Mouse (Mus musculus) left cerebral cortex, postnatal 10 days (tissue): Measurements from ENCODE around the gene Phc1. TPM values are rescaled to one million over a fixed set of nuclear protein-coding genes. Genes with fewer than 3 reads are reported as not detected.
A peak's percentile ranks its signal among the peaks of the same experiment; 100 is the strongest.

Experiments used
- DNase-seq, 2 experiments: peaks; one replicate each; pipeline ENCODE4 v3.0.0; 2021 to 2022; ENCODE audit warnings: low spot score in 2 of 2, mixed read lengths in 1 of 2; ENCODE audit errors: extremely low spot score in 1 of 2
- intact Hi-C: fragments of 180-260 bp; cut with DNase I; formaldehyde crosslinking; loops from one replicate; pipeline ENCODE4 v1.15.1; 2025
- total RNA-seq, 2 experiments: library from RNA; stranded (reverse); gene quantifications; 2 replicates each; pipeline ENCODE4 v1.2.3; 2021

Gene Phc1
- total RNA-seq, 2 experiments from 2014 or later, result 69.0 to 76.4 TPM

DNA sequence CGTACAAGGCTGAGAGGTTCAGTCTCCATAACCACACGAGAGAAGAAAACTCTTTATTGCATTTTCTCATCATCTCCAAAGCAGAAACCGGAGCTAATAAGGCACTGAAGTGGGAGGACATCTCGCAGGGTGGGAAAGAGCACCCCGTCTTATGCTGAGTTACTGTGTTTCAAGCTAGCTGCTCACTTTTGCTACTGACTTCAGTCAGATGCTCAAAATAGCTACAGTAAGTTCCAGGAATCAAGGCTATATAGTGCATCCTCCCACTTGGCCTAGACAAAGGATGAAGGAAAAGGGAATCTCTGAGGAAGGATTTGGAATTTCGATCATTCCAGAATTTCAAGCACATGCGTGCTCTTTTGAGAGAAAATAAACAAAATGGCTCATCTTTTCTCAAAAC, 63.8 kb downstream of the Phc1 start:
- intact Hi-C loops, result no loop called here
- no peak for DNase-seq

GRCm38 (mm10) chr6:122274546-122274945, 65.8 kb downstream of the Phc1 start:
- DNase-seq, result no peak
- intact Hi-C loops, result no loop called here

GRCm38 (mm10) chr6:122270152-122270551, 70.2 kb downstream of the Phc1 start:
- no peak for DNase-seq
- intact Hi-C loops, result no loop called here

DNA sequence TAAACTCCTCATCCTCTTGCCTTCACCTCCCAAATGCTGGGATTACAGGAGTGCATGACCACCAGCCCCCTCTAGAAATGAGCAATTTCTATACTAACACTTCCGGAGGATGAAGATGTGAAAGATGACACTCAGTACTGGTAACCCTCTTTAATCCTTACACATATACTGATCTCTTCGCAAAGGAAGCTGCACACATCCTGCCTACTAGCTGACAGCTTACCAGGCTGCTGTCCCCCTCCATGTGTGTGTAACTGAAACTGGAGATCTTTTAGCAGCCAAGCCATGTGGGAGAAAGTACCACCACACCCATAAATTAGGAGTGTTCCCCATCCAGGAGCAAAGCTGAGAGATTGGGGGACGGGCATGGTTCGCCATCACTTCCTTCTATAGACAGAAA, 71.2 kb downstream of the Phc1 start:
- intact Hi-C loops, result no loop called here

DNA sequence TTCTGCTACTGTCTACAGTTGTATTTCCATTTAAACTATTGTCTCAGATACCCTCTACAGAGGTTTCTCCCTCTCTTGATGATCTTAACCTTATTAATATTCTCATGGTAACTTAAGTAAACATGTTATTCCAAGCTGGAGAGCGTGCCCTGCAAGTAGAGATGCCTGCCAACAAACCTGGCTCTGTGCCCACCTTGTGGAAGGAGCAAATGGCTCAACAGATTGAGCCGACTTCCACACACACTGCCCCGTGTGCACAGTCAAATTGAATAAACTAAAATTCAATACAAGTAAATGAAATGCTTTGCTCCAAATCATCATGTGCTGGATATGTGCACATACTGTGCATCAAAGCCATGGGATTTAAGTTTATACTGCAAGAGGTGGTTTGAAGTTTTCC, 71.8 kb downstream of the Phc1 start:
- intact Hi-C loops, result no loop called here
- DNase-seq, result peak; percentile 61 to 77

More for the DNA sequence above, 71.2 kb downstream of the Phc1 start:
- no peak for DNase-seq

Other genes with a start within 250 kb of the Phc1 start
- gene Klrg1, start 57.7 kb downstream of the Phc1 start, total RNA-seq, result under 1 TPM; 0.24 to 0.32 TPM
- 10 to 100 TPM; 45.1 to 46.1 TPM for gene M6pr, start 31.8 kb downstream of the Phc1 start, total RNA-seq
- 100 to 1,000 TPM; 249 to 260 TPM for gene Rimklb, start 158.2 kb upstream of the Phc1 start, total RNA-seq
- 1 to 10 TPM in 1 of 2 experiments, under 1 TPM in 1; 0.99 to 2.0 TPM for gene Mfap5, start 165.3 kb upstream of the Phc1 start, total RNA-seq
- gene Aicda, start 213.2 kb upstream of the Phc1 start, total RNA-seq, result not detected